Mouse (Mus musculus) neural tube, embryonic 11.5 days (tissue): ENCODE measurements around the gene Sufu. TPM values are rescaled to one million over a fixed set of nuclear protein-coding genes. Genes with fewer than 3 reads are reported as not detected.

Source experiments
- ATAC-seq: fragments of 200-750 bp; cut with Nextera tagmentation; 2 replicates; pipeline ENCODE4 v1.8.0; 2017; ENCODE audit warnings: moderate number of reproducible peaks, mild to moderate bottlenecking, moderate TSS enrichment, moderate library complexity; ENCODE audit not compliant: insufficient read depth, low FRiP score, low TSS enrichment
- DNase-seq: peaks from one replicate; pipeline ENCODE4 v3.0.0-alpha.2; 2015; ENCODE audit warnings: low spot score
- H3K27ac ChIP-seq: fragments of 300-500 bp; sonication (generic); 2 replicates; pipeline ENCODE4 v1.5.1; 2014; ENCODE audit warnings: low read depth, mild to moderate bottlenecking, low read length
- H3K27me3 ChIP-seq: fragments of 300-500 bp; sonication (generic); 2 replicates; pipeline ENCODE4 v1.6.1; 2014; ENCODE audit warnings: mild to moderate bottlenecking, low read length, mixed read lengths; ENCODE audit not compliant: control insufficient read depth, insufficient read depth
- H3K36me3 ChIP-seq: fragments of 300-500 bp; sonication (generic); 2 replicates; pipeline ENCODE4 v1.6.1; 2014; ENCODE audit warnings: mild to moderate bottlenecking, low read length, moderate library complexity, mixed read lengths; ENCODE audit not compliant: control insufficient read depth, insufficient read depth
- H3K4me1 ChIP-seq: fragments of 300-500 bp; sonication (generic); 2 replicates; pipeline ENCODE4 v1.6.1; 2014; ENCODE audit warnings: low read length, mixed read lengths; ENCODE audit not compliant: control insufficient read depth, insufficient read depth
- H3K4me2 ChIP-seq: fragments of 300-500 bp; sonication (generic); 2 replicates; pipeline ENCODE4 v1.6.1; 2014; ENCODE audit warnings: low read depth, mild to moderate bottlenecking, moderate library complexity
- H3K4me3 ChIP-seq: fragments of 300-500 bp; sonication (generic); 2 replicates; pipeline ENCODE4 v1.5.1; 2014; ENCODE audit warnings: low read depth, low read length
- H3K9ac ChIP-seq: fragments of 300-500 bp; sonication (generic); 2 replicates; pipeline ENCODE4 v1.6.1; 2014; ENCODE audit warnings: mild to moderate bottlenecking, low read length
- H3K9me3 ChIP-seq: fragments of 300-500 bp; sonication (generic); 2 replicates; pipeline ENCODE4 v1.6.1; 2016; ENCODE audit warnings: low read length; ENCODE audit not compliant: control insufficient read depth
- WGBS: fragments of 180-500 bp; shearing (Covaris S2); extraction: QIAGEN DNeasy Blood & Tissue Kit; methylation state at CpG from one replicate; pipeline ENCODE4 v1.1.7; 2014; 5-methylcytosine and 5-hydroxymethylcytosine counted together
- polyA plus RNA-seq: library from polyadenylated mRNA; unstranded; fragments of >200 nt; fragmentation: Nextera tagmentation; extraction: Ambion mirVana; gene quantifications from 2 replicates; pipeline ENCODE4 v1.2.1, GENCODE M21; 2014

Gene Sufu
- polyA plus RNA-seq, 1 experiment from 2014 or later, result 44.1 TPM

- no peak for ATAC-seq
- peaks cover 3% of the 10 kb centered on the region for H3K36me3 ChIP-seq
- DNase-seq, result no peak
- H3K4me2 ChIP-seq, result no peak overlapping the region
- H3K27ac ChIP-seq, result no peak overlapping the region
- no peak overlapping the region for H3K9ac ChIP-seq
- H3K4me3 ChIP-seq, result no peak overlapping the region
- WGBS, result 51% methylated on average over 17 of the region's 17 CpGs
- no peaks in the 10 kb centered on the region for H3K27me3 ChIP-seq
- no peaks in the 10 kb centered on the region; the same call in 1 of the 2 replicates for H3K4me1 ChIP-seq
- H3K9me3 ChIP-seq, result no peaks in the 10 kb centered on the region
Measured at GRCm38 (mm10) chr19:46482896-46483516, 86.3 kb downstream of the Sufu start.

GRCm38 (mm10) chr19:46483701-46484328, 87.1 kb downstream of the Sufu start:
- Histone ChIP-seq H3K27me3 (no peaks in the 10 kb centered on the region), H3K27ac (no peak overlapping the region), H3K9ac (no peak overlapping the region), H3K9me3 (no peaks in the 10 kb centered on the region), H3K4me3 (no peak overlapping the region), H3K36me3 (no peaks in the 10 kb centered on the region; the same call in 1 of the 2 replicates), H3K4me1 (no peaks in the 10 kb centered on the region), H3K4me2 (no peak overlapping the region)
- no peak for DNase-seq
- 80% methylated on average over 15 of the region's 15 CpGs for WGBS
- ATAC-seq, result no peak

- H3K4me1 ChIP-seq, result no peaks in the 10 kb centered on the region
- ATAC-seq, result no peak
Measured at GRCm38 (mm10) chr19:46484518-46484917, 87.8 kb downstream of the Sufu start.

DNA sequence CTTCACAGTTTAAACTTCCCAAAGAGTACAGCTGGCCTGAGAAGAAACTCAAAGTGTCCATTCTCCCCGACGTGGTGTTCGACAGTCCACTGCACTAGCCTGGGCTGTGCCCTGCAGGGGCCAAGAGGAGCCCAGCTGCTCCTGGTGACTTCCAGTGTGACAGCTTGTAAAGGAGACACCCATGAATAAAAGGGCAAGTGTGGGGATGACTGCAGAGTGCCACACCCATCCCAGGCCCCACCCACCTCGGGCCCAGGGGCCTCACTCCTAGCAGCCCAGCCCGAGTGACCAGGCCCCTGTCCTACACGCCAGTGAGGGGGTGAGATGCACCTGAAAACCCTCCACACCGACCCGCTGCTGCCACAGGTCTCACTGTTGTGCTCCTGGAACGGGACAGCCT, 89.2 kb downstream of the Sufu start:
- no peaks in the 10 kb centered on the region for H3K27me3 ChIP-seq
- H3K9me3 ChIP-seq, result no peaks in the 10 kb centered on the region
- no peaks in the 10 kb centered on the region for H3K4me1 ChIP-seq
- DNase-seq (no peak), ATAC-seq (no peak)
- H3K36me3 ChIP-seq, result no peaks in the 10 kb centered on the region; the same call in 1 of the 2 replicates
- no peak overlapping the region for H3K4me2 ChIP-seq
- no peak overlapping the region for H3K4me3 ChIP-seq
- no peak overlapping the region for H3K9ac ChIP-seq
- H3K27ac ChIP-seq, result no peak overlapping the region
- 71% methylated on average over 9 of the region's 9 CpGs for WGBS

More at GRCm38 (mm10) chr19:46484518-46484917, 87.8 kb downstream of the Sufu start:
- Histone ChIP-seq H3K27ac (no peak overlapping the region), H3K9me3 (no peaks in the 10 kb centered on the region), H3K4me2 (no peak overlapping the region), H3K27me3 (no peaks in the 10 kb centered on the region), H3K4me3 (no peak overlapping the region), H3K36me3 (no peaks in the 10 kb centered on the region; the same call in 1 of the 2 replicates), H3K9ac (no peak overlapping the region)
- no peak for DNase-seq
- 91% methylated on average over 5 of the region's 5 CpGs for WGBS

GRCm38 (mm10) chr19:46486709-46487108, 90.0 kb downstream of the Sufu start:
- ATAC-seq (no peak), DNase-seq (no peak)
- 64% methylated on average over 2 of the region's 2 CpGs for WGBS
- Histone ChIP-seq H3K4me2 (no peak overlapping the region), H3K27ac (no peak overlapping the region), H3K4me1 (no peaks in the 10 kb centered on the region), H3K27me3 (no peaks in the 10 kb centered on the region), H3K36me3 (no peaks in the 10 kb centered on the region; the same call in 1 of the 2 replicates), H3K9me3 (no peaks in the 10 kb centered on the region), H3K4me3 (no peak overlapping the region), H3K9ac (no peak overlapping the region; the same call in 1 of the 2 replicates)

GRCm38 (mm10) chr19:46489448-46489847, 92.8 kb downstream of the Sufu start:
- H3K4me2 ChIP-seq, result no peak overlapping the region
- no peaks in the 10 kb centered on the region for H3K4me1 ChIP-seq
- no peaks in the 10 kb centered on the region for H3K27me3 ChIP-seq
- no peaks in the 10 kb centered on the region for H3K9me3 ChIP-seq
- no peak overlapping the region for H3K9ac ChIP-seq
- ATAC-seq, result no peak
- no peak overlapping the region for H3K27ac ChIP-seq
- no peak overlapping the region for H3K4me3 ChIP-seq
- H3K36me3 ChIP-seq, result no peaks in the 10 kb centered on the region; the same call in 1 of the 2 replicates
- no peak for DNase-seq
- 83% methylated on average over 1 of the region's 1 CpGs for whole genome bisulfite sequencing

DNA sequence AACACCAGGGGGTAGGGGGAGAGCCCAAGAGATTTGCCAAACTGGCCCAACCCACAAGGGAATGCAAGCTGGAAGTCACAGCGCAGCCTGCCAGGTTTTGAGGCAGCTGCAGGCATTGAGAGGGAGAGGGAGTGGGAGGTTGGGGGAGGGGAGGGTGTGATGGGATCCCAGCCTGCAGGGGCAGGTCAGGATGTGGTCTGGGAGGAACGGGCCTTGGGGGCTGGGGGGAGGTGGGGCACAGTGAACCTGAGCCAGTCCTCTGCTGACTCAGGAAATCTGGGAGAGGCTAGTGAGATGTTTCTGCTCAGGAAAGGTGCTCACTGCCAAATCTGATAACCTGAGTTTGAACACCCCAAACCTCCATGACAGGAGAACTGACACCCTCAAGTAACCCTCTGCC, 93.9 kb downstream of the Sufu start:
- Histone ChIP-seq H3K27ac (no peak overlapping the region), H3K4me2 (no peak overlapping the region), H3K4me3 (no peak overlapping the region), H3K9ac (no peak overlapping the region), H3K4me1 (no peaks in the 10 kb centered on the region), H3K36me3 (no peaks in the 10 kb centered on the region; the same call in 1 of the 2 replicates), H3K9me3 (no peaks in the 10 kb centered on the region), H3K27me3 (no peaks in the 10 kb centered on the region)
- 9% methylated on average over 2 of the region's 2 CpGs for WGBS
- ATAC-seq, result no peak
- no peak for DNase-seq

DNA sequence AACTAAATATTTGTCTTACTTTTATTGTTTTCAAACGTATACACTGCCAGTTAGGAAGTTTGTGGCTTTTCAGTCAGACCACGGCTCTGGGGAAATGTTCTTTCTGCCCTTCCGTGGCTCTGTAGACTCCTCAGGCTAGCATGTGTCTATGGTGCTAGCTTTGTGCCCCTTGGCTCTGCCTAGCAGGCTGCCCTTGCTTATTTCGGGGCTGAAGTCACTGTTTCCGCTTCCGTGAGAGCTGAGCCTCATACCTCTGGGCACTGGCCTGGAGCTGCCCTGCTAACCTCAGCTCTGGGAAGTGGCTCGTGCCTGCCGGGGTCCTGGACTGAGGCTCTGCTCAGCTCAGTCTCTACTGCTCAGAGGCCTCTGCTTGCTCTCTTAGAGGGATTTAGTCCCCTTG, 98.4 kb downstream of the Sufu start:
- no peaks in the 10 kb centered on the region for H3K9me3 ChIP-seq
- H3K27ac ChIP-seq, result no peak overlapping the region
- H3K36me3 ChIP-seq, result no peaks in the 10 kb centered on the region
- no peak overlapping the region for H3K9ac ChIP-seq
- H3K27me3 ChIP-seq, result no peaks in the 10 kb centered on the region
- WGBS, result 85% methylated on average over 8 of the region's 8 CpGs
- ATAC-seq (no peak), DNase-seq (no peak)
- H3K4me2 ChIP-seq, result no peak overlapping the region
- H3K4me3 ChIP-seq, result no peak overlapping the region
- peaks cover 2% of the 10 kb centered on the region; the same call in 1 of the 2 replicates for H3K4me1 ChIP-seq

DNA sequence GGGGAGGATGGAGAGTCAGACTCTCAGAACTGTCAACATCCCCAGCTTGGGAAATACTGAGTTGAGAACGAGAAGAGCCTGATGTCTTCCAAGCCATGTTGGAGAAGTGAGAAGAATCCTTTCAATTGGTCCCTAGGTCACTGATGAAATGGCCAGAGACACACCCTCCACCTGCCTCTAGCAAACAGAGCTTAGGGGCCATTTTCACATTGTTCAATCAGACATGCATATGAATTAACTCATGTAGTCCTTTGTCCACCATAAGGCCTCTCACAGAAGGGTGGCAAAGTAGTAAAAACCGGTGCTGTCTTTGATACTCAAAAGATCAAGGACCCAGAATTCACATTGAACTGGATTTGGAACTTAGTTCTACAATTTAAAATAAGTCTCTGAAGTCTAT, 100.5 kb downstream of the Sufu start:
- Histone ChIP-seq H3K27ac (no peak overlapping the region), H3K9ac (no peak overlapping the region), H3K4me2 (no peak overlapping the region), H3K27me3 (no peaks in the 10 kb centered on the region), H3K4me1 (peaks cover 2% of the 10 kb centered on the region; the same call in 1 of the 2 replicates), H3K4me3 (no peak overlapping the region), H3K36me3 (no peaks in the 10 kb centered on the region), H3K9me3 (no peaks in the 10 kb centered on the region)
- DNase-seq (no peak), ATAC-seq (no peak)
- 70% methylated on average over 2 of the region's 2 CpGs for WGBS
